Mouse (Mus musculus): ENCODE measurements around the gene Plcl1.

GRCm38 (mm10) chr1:55570225-55570624 lies 164.5 kb downstream of the Plcl1 start:
- TF ChIP-seq CTCF (IDR thresholded peaks at IDR 0.05; ENCODE audit: control insufficient read depth, insufficient read depth, low read length) (no peak), POLR2A (IDR thresholded peaks at IDR 0.05; ENCODE audit: borderline replicate concordance, control insufficient read depth, low read depth, low read length) (no peak)
